Mouse (Mus musculus): ENCODE measurements around the gene Wipf1. TPM values are rescaled to one million over a fixed set of nuclear protein-coding genes. Genes with fewer than 3 reads are reported as not detected.

Gene Wipf1
- polyA plus RNA-seq, 1 experiment from 2014 or later, result 3.8 TPM

- no peak for ATAC-seq (ENCODE audit: insufficient read depth)
- Histone ChIP-seq H3K27me3 (no peaks in the 10 kb centered on the region), H3K4me1 (replicated peaks) (no peaks in the 10 kb centered on the region), H3K9me3 (replicated peaks) (no peaks in the 10 kb centered on the region), H3K4me3 (replicated peaks) (no peak overlapping the region), H3K27ac (replicated peaks) (no peak overlapping the region), H3K36me3 (replicated peaks) (peaks cover 14% of the 10 kb centered on the region; the same call in 1 of the 2 replicates), H3K4me2 (no peak overlapping the region), H3K9ac (no peak overlapping the region)
- 57% methylated on average over 21 of the region's 21 CpGs for WGBS (ENCODE audit: insufficient replicate concordance)
These were observed 100.6 kb downstream of the Wipf1 start for GRCm38 (mm10) chr2:73428803-73429468.

- no peak overlapping the region for H3K4me3 ChIP-seq (replicated peaks)
- H3K4me1 ChIP-seq (replicated peaks), result no peaks in the 10 kb centered on the region
- no peak overlapping the region for H3K27ac ChIP-seq (replicated peaks)
- 0 out of 2 replicates have a peak, but pooled peaks cover 5% of the 10 kb centered on the region for H3K36me3 ChIP-seq (replicated peaks)
- H3K4me2 ChIP-seq, result no peak overlapping the region
- H3K9me3 ChIP-seq (replicated peaks), result no peaks in the 10 kb centered on the region
- H3K27me3 ChIP-seq, result peaks cover 1% of the 10 kb centered on the region; the same call in 1 of the 2 replicates
- no peak for ATAC-seq (ENCODE audit: insufficient read depth)
- H3K9ac ChIP-seq, result no peak overlapping the region
- 25% methylated on average over 1 of the region's 1 CpGs for WGBS (ENCODE audit: insufficient replicate concordance)
These were observed 102.2 kb downstream of the Wipf1 start for GRCm38 (mm10) chr2:73427293-73427692.

GRCm38 (mm10) chr2:73425822-73426221, 103.7 kb downstream of the Wipf1 start:
- Histone ChIP-seq H3K36me3 (replicated peaks) (no peaks in the 10 kb centered on the region), H3K4me3 (replicated peaks) (no peak overlapping the region), H3K27ac (replicated peaks) (no peak overlapping the region), H3K27me3 (peaks cover 4% of the 10 kb centered on the region; the same call in 1 of the 2 replicates), H3K9ac (no peak overlapping the region), H3K4me2 (no peak overlapping the region), H3K4me1 (replicated peaks) (no peaks in the 10 kb centered on the region), H3K9me3 (replicated peaks) (no peaks in the 10 kb centered on the region)
- no peak for ATAC-seq (ENCODE audit: insufficient read depth)
- WGBS (ENCODE audit: insufficient replicate concordance), result 60% methylated on average over 14 of the region's 14 CpGs

- Histone ChIP-seq H3K36me3 (replicated peaks) (no peaks in the 10 kb centered on the region), H3K4me1 (replicated peaks) (no peaks in the 10 kb centered on the region), H3K9ac (no peak overlapping the region), H3K27ac (replicated peaks) (no peak overlapping the region), H3K9me3 (replicated peaks) (no peaks in the 10 kb centered on the region), H3K4me3 (replicated peaks) (no peak overlapping the region), H3K4me2 (no peak overlapping the region), H3K27me3 (peaks cover 27% of the 10 kb centered on the region)
- no peak for ATAC-seq (ENCODE audit: insufficient read depth)
- WGBS (ENCODE audit: insufficient replicate concordance), result 64% methylated on average over 7 of the region's 7 CpGs
These were observed 109.8 kb downstream of the Wipf1 start for GRCm38 (mm10) chr2:73419730-73420129.

- Histone ChIP-seq H3K4me2 (no peak overlapping the region), H3K36me3 (replicated peaks) (no peaks in the 10 kb centered on the region), H3K27me3 (peaks cover 29% of the 10 kb centered on the region), H3K9ac (no peak overlapping the region), H3K4me1 (replicated peaks) (no peaks in the 10 kb centered on the region), H3K9me3 (replicated peaks) (no peaks in the 10 kb centered on the region), H3K4me3 (replicated peaks) (no peak overlapping the region), H3K27ac (replicated peaks) (no peak overlapping the region)
- no peak for ATAC-seq (ENCODE audit: insufficient read depth)
- WGBS (ENCODE audit: insufficient replicate concordance), result 31% methylated on average over 4 of the region's 4 CpGs
These were observed 110.2 kb downstream of the Wipf1 start for GRCm38 (mm10) chr2:73419285-73419684.

- WGBS (ENCODE audit: insufficient replicate concordance), result 45% methylated on average over 5 of the region's 5 CpGs
These were observed 113.6 kb downstream of the Wipf1 start for GRCm38 (mm10) chr2:73415892-73416291.

GRCm38 (mm10) chr2:73410076-73410475, 119.5 kb downstream of the Wipf1 start:
- Histone ChIP-seq H3K9ac (no peak overlapping the region), H3K4me2 (no peak overlapping the region), H3K27ac (replicated peaks) (no peak overlapping the region), H3K27me3 (peaks cover 22% of the 10 kb centered on the region), H3K4me1 (replicated peaks) (no peaks in the 10 kb centered on the region), H3K9me3 (replicated peaks) (no peaks in the 10 kb centered on the region), H3K4me3 (replicated peaks) (no peak overlapping the region), H3K36me3 (replicated peaks) (no peaks in the 10 kb centered on the region)
- no peak for ATAC-seq (ENCODE audit: insufficient read depth)
- 70% methylated on average over 8 of the region's 8 CpGs for WGBS (ENCODE audit: insufficient replicate concordance)

More at GRCm38 (mm10) chr2:73415892-73416291, 113.6 kb downstream of the Wipf1 start:
- H3K36me3 ChIP-seq (replicated peaks), result no peaks in the 10 kb centered on the region
- no peak overlapping the region for H3K4me3 ChIP-seq (replicated peaks)
- ATAC-seq (ENCODE audit: insufficient read depth), result no peak
- peaks cover 37% of the 10 kb centered on the region for H3K27me3 ChIP-seq
- no peak overlapping the region for H3K27ac ChIP-seq (replicated peaks)
- no peaks in the 10 kb centered on the region for H3K9me3 ChIP-seq (replicated peaks)
- H3K9ac ChIP-seq, result no peak overlapping the region
- no peaks in the 10 kb centered on the region for H3K4me1 ChIP-seq (replicated peaks)
- no peak overlapping the region for H3K4me2 ChIP-seq

- no peak for ATAC-seq (ENCODE audit: insufficient read depth)
- no peak overlapping the region for H3K4me2 ChIP-seq
- 0 out of 2 replicates have a peak, but pooled peaks cover 5% of the 10 kb centered on the region for H3K27me3 ChIP-seq
- H3K9me3 ChIP-seq (replicated peaks), result no peaks in the 10 kb centered on the region
- 48% methylated on average over 4 of the region's 4 CpGs for WGBS (ENCODE audit: insufficient replicate concordance)
- H3K36me3 ChIP-seq (replicated peaks), result no peaks in the 10 kb centered on the region
- no peak overlapping the region for H3K4me3 ChIP-seq (replicated peaks)
- no peaks in the 10 kb centered on the region for H3K4me1 ChIP-seq (replicated peaks)
- no peak overlapping the region for H3K27ac ChIP-seq (replicated peaks)
- H3K9ac ChIP-seq, result no peak overlapping the region
These were observed 121.9 kb downstream of the Wipf1 start for GRCm38 (mm10) chr2:73407662-73408061.

- Histone ChIP-seq H3K27me3 (peaks cover 11% of the 10 kb centered on the region; the same call in 1 of the 2 replicates), H3K9me3 (replicated peaks) (no peaks in the 10 kb centered on the region), H3K4me2 (no peak overlapping the region), H3K27ac (replicated peaks) (no peak overlapping the region), H3K4me3 (replicated peaks) (no peak overlapping the region), H3K4me1 (replicated peaks) (no peaks in the 10 kb centered on the region), H3K36me3 (replicated peaks) (no peaks in the 10 kb centered on the region), H3K9ac (no peak overlapping the region)
- no peak for ATAC-seq (ENCODE audit: insufficient read depth)
- WGBS (ENCODE audit: insufficient replicate concordance), result 71% methylated on average over 9 of the region's 9 CpGs
These were observed 123.1 kb downstream of the Wipf1 start for GRCm38 (mm10) chr2:73406336-73406915.

GRCm38 (mm10) chr2:73404980-73405379, 124.6 kb downstream of the Wipf1 start:
- H3K27ac ChIP-seq (replicated peaks), result no peak overlapping the region
- H3K36me3 ChIP-seq (replicated peaks), result no peaks in the 10 kb centered on the region
- peaks cover 12% of the 10 kb centered on the region for H3K27me3 ChIP-seq
- WGBS (ENCODE audit: insufficient replicate concordance), result 66% methylated on average over 7 of the region's 7 CpGs
- H3K4me2 ChIP-seq, result no peak overlapping the region
- H3K4me3 ChIP-seq (replicated peaks), result no peak overlapping the region
- no peaks in the 10 kb centered on the region for H3K9me3 ChIP-seq (replicated peaks)
- H3K4me1 ChIP-seq (replicated peaks), result no peaks in the 10 kb centered on the region
- no peak for ATAC-seq (ENCODE audit: insufficient read depth)
- H3K9ac ChIP-seq, result no peak overlapping the region

GRCm38 (mm10) chr2:73404442-73404841, 125.1 kb downstream of the Wipf1 start:
- no peak overlapping the region for H3K9ac ChIP-seq
- no peak overlapping the region for H3K27ac ChIP-seq (replicated peaks)
- peaks cover 13% of the 10 kb centered on the region for H3K27me3 ChIP-seq
- H3K4me3 ChIP-seq (replicated peaks), result no peak overlapping the region
- WGBS (ENCODE audit: insufficient replicate concordance), result 68% methylated on average over 9 of the region's 9 CpGs
- no peaks in the 10 kb centered on the region for H3K4me1 ChIP-seq (replicated peaks)
- no peaks in the 10 kb centered on the region for H3K36me3 ChIP-seq (replicated peaks)
- ATAC-seq (ENCODE audit: insufficient read depth), result no peak
- H3K4me2 ChIP-seq, result no peak overlapping the region
- no peaks in the 10 kb centered on the region for H3K9me3 ChIP-seq (replicated peaks)

Measured in liver, embryonic 15.5 days (tissue).